Mouse (Mus musculus): Measurements from ENCODE around the gene Faf1. TPM values are rescaled to one million over a fixed set of nuclear protein-coding genes. Genes with fewer than 3 reads are reported as not detected.
A peak's percentile ranks its signal among the peaks of the same experiment; 100 is the strongest.

Faf1 gene
- polyA plus RNA-seq, 1 experiment from 2014 or later, result 36.4 TPM

- ATAC-seq (ENCODE audit: insufficient number of reproducible peaks, insufficient read depth, low FRiP score, low TSS enrichment), result peak; percentile 86
- H3K36me3 ChIP-seq, result no peaks in the 10 kb centered on the region
- H3K4me2 ChIP-seq (replicated peaks), result peak within 1 kb of the TSS; percentile 60
- peaks cover 27% of the 10 kb centered on the region for H3K4me1 ChIP-seq
- no peaks in the 10 kb centered on the region for H3K9me3 ChIP-seq
- peak within 1 kb of the TSS; percentile 33 for H3K9ac ChIP-seq
- H3K27ac ChIP-seq, result no peak within 1 kb of the TSS
- peaks cover 89% of the 10 kb centered on the region for H3K27me3 ChIP-seq
- peak within 1 kb of the TSS; percentile 44 for H3K4me3 ChIP-seq
- under 1% methylated on average over 64 of the region's 64 CpGs for WGBS
These were observed 301.0 kb downstream of the Faf1 start, which contains the start of gene Dmrta2 for GRCm38 (mm10) chr4:109977148-109978067. Gene Dmrta2, plus strand, starts transcription at chr4:109978053.

- under 1% methylated on average over 56 of the region's 56 CpGs for WGBS
These were observed 301.9 kb downstream of the Faf1 start for GRCm38 (mm10) chr4:109978068-109978857.

GRCm38 (mm10) chr4:109978858-109979340, 302.5 kb downstream of the Faf1 start:
- Histone ChIP-seq H3K4me3 (peak overlapping the region; percentile 44), H3K4me1 (peaks cover 35% of the 10 kb centered on the region), H3K36me3 (no peaks in the 10 kb centered on the region), H3K27ac (no peak overlapping the region), H3K27me3 (peaks cover 86% of the 10 kb centered on the region), H3K9me3 (no peaks in the 10 kb centered on the region), H3K4me2 (replicated peaks) (peak overlapping the region; percentile 60; the same call in 1 of the 2 replicates), H3K9ac (no peak overlapping the region)
- 2% methylated on average over 9 of the region's 9 CpGs for WGBS
- ATAC-seq (ENCODE audit: insufficient number of reproducible peaks, insufficient read depth, low FRiP score, low TSS enrichment), result no peak

More at GRCm38 (mm10) chr4:109978068-109978857, 301.9 kb downstream of the Faf1 start:
- H3K4me3 ChIP-seq, result peak overlapping the region; percentile 44
- ATAC-seq (ENCODE audit: insufficient number of reproducible peaks, insufficient read depth, low FRiP score, low TSS enrichment), result peak; percentile 7; the same call in 1 of the 2 replicates
- H3K4me1 ChIP-seq, result peaks cover 29% of the 10 kb centered on the region
- H3K4me2 ChIP-seq (replicated peaks), result peak overlapping the region; percentile 60
- peak overlapping the region; percentile 33 for H3K9ac ChIP-seq
- peaks cover 87% of the 10 kb centered on the region for H3K27me3 ChIP-seq
- no peak overlapping the region for H3K27ac ChIP-seq
- no peaks in the 10 kb centered on the region for H3K9me3 ChIP-seq
- H3K36me3 ChIP-seq, result no peaks in the 10 kb centered on the region

- Histone ChIP-seq H3K4me1 (peaks cover 36% of the 10 kb centered on the region), H3K4me3 (peak overlapping the region; percentile 44), H3K4me2 (replicated peaks) (peak overlapping the region; percentile 42), H3K27ac (peak overlapping the region; percentile 41; the same call in 1 of the 2 replicates), H3K36me3 (no peaks in the 10 kb centered on the region), H3K9ac (peak overlapping the region; percentile 42), H3K9me3 (no peaks in the 10 kb centered on the region), H3K27me3 (peaks cover 86% of the 10 kb centered on the region)
- ATAC-seq (ENCODE audit: insufficient number of reproducible peaks, insufficient read depth, low FRiP score, low TSS enrichment), result no peak
- WGBS, result under 1% methylated on average over 66 of the region's 66 CpGs
These were observed 303.3 kb downstream of the Faf1 start for GRCm38 (mm10) chr4:109979461-109980320.

GRCm38 (mm10) chr4:109980321-109981082, 304.1 kb downstream of the Faf1 start:
- peak overlapping the region; percentile 42 for H3K9ac ChIP-seq
- no peaks in the 10 kb centered on the region for H3K9me3 ChIP-seq
- H3K4me3 ChIP-seq, result peak overlapping the region; percentile 31
- WGBS, result 2% methylated on average over 29 of the region's 29 CpGs
- peaks cover 34% of the 10 kb centered on the region for H3K4me1 ChIP-seq
- peak overlapping the region; percentile 42 for H3K4me2 ChIP-seq (replicated peaks)
- no peak for ATAC-seq (ENCODE audit: insufficient number of reproducible peaks, insufficient read depth, low FRiP score, low TSS enrichment)
- H3K27ac ChIP-seq, result peak overlapping the region; percentile 41; the same call in 1 of the 2 replicates
- H3K27me3 ChIP-seq, result peaks cover 86% of the 10 kb centered on the region
- no peaks in the 10 kb centered on the region for H3K36me3 ChIP-seq

- peak overlapping the region; percentile 47 for H3K4me2 ChIP-seq (replicated peaks)
- H3K27me3 ChIP-seq, result peaks cover 87% of the 10 kb centered on the region
- H3K36me3 ChIP-seq, result no peaks in the 10 kb centered on the region
- ATAC-seq (ENCODE audit: insufficient number of reproducible peaks, insufficient read depth, low FRiP score, low TSS enrichment), result no peak
- peak overlapping the region; percentile 53; the same call in 1 of the 2 replicates for H3K9ac ChIP-seq
- peaks cover 34% of the 10 kb centered on the region for H3K4me1 ChIP-seq
- no peaks in the 10 kb centered on the region for H3K9me3 ChIP-seq
- peak overlapping the region; percentile 34 for H3K4me3 ChIP-seq
- 1% methylated on average over 37 of the region's 37 CpGs for WGBS
- no peak overlapping the region for H3K27ac ChIP-seq
These were observed 304.9 kb downstream of the Faf1 start for GRCm38 (mm10) chr4:109981083-109981870.

- H3K4me3 ChIP-seq, result peak overlapping the region; percentile 34
- H3K4me2 ChIP-seq (replicated peaks), result peak overlapping the region; percentile 47
- peaks cover 89% of the 10 kb centered on the region for H3K27me3 ChIP-seq
- H3K36me3 ChIP-seq, result no peaks in the 10 kb centered on the region
- no peak for ATAC-seq (ENCODE audit: insufficient number of reproducible peaks, insufficient read depth, low FRiP score, low TSS enrichment)
- H3K27ac ChIP-seq, result no peak overlapping the region
- H3K9ac ChIP-seq, result peak overlapping the region; percentile 53
- no peaks in the 10 kb centered on the region for H3K9me3 ChIP-seq
- under 1% methylated on average over 96 of the region's 99 CpGs for WGBS
- H3K4me1 ChIP-seq, result peaks cover 34% of the 10 kb centered on the region
These were observed 305.7 kb downstream of the Faf1 start for GRCm38 (mm10) chr4:109981871-109982680.

GRCm38 (mm10) chr4:109982681-109983265, 306.4 kb downstream of the Faf1 start:
- ATAC-seq (ENCODE audit: insufficient number of reproducible peaks, insufficient read depth, low FRiP score, low TSS enrichment), result no peak
- Histone ChIP-seq H3K9ac (peak overlapping the region; percentile 53; the same call in 1 of the 2 replicates), H3K4me1 (peaks cover 28% of the 10 kb centered on the region), H3K27ac (no peak overlapping the region), H3K4me2 (replicated peaks) (peak overlapping the region; percentile 47), H3K9me3 (no peaks in the 10 kb centered on the region), H3K36me3 (no peaks in the 10 kb centered on the region), H3K27me3 (peaks cover 89% of the 10 kb centered on the region), H3K4me3 (peak overlapping the region; percentile 34)
- 2% methylated on average over 30 of the region's 30 CpGs for WGBS

Data from embryonic facial prominence, embryonic 12.5 days (tissue).